24 mouse cellular contexts compared by ENCODE assay signal in genomic region chr5:24593928-24594327, GRCm38 (mm10). TPM values are rescaled to one million over a fixed set of nuclear protein-coding genes. Genes with fewer than 3 reads are reported as not detected.
"Had no signal": no experiment of that assay in that cellular context is flagged by ENCODE, and none has a peak within 500 bp of the region (broad histone marks: within the 10 kb centered on the region; RNA-seq: fewer than 3 reads in every experiment).

No protein-coding gene starts in this region.

- DNase-seq: lung, adult 2 months; lung, postnatal 14 days; lung, postnatal 36 days; right cerebral cortex, postnatal 14 days; thymus, adult 2 months; thymus, postnatal 25 days; thymus, postnatal 4 days had no signal

- H3K9ac ChIP-seq: liver, embryonic 14.5 days; lung, embryonic 15.5 days; midbrain, embryonic 15.5 days; neural tube, embryonic 12.5 days; stomach, embryonic 15.5 days had no signal

- H3K4me2 ChIP-seq: lung, embryonic 15.5 days; midbrain, embryonic 12.5 days; midbrain, embryonic 15.5 days; neural tube, embryonic 12.5 days; stomach, embryonic 15.5 days had no signal

- H3K27ac ChIP-seq: liver, embryonic 14.5 days; lung, embryonic 15.5 days; macrophage; neural tube, embryonic 12.5 days; stomach, embryonic 15.5 days; stomach, postnatal 0 days had no signal

- H3K27me3 ChIP-seq: midbrain, embryonic 15.5 days; neural tube, embryonic 12.5 days; stomach, embryonic 15.5 days had no signal

- ATAC-seq: lung, postnatal 0 days; midbrain, embryonic 15.5 days had no signal

- H3K9me3 ChIP-seq: lung, embryonic 15.5 days; megakaryocyte, embryonic 14.5 days; midbrain, embryonic 12.5 days; midbrain, embryonic 15.5 days; neural tube, embryonic 12.5 days; stomach, embryonic 15.5 days had no signal

- H3K4me3 ChIP-seq: lung, embryonic 15.5 days; megakaryocyte, embryonic 14.5 days; midbrain, embryonic 12.5 days; midbrain, embryonic 15.5 days; neural tube, embryonic 12.5 days; stomach, embryonic 15.5 days had no signal

RNA-seq across cellular contexts. Expression of gene 4931409K22Rik, which starts 37.3 kb away (rescaled TPM):
- total RNA-seq: megakaryocyte progenitor cell, adult 5-6 weeks; midbrain, postnatal 0 days; monocyte, adult 5-6 weeks; neutrophil, adult 5-6 weeks had no signal
- polyA plus RNA-seq: liver, embryonic 14.5 days; liver, embryonic 16.5 days; lung, adult 2 months; lung, embryonic 15.5 days; lung, postnatal 0 days; macrophage; midbrain, embryonic 15.5 days; midbrain, postnatal 0 days; spleen, adult 2 months; stomach, postnatal 0 days; thymus, adult 2 months; urinary bladder, adult 2 months had no signal

RNA-seq across cellular contexts. Expression of gene Asb10, which starts 53.1 kb away (rescaled TPM):
- total RNA-seq: megakaryocyte progenitor cell, adult 5-6 weeks; monocyte, adult 5-6 weeks; neutrophil, adult 5-6 weeks had no signal
